Mouse (Mus musculus): ENCODE measurements around the gene 1700080O16Rik.

The 1700080O16Rik gene

DNA sequence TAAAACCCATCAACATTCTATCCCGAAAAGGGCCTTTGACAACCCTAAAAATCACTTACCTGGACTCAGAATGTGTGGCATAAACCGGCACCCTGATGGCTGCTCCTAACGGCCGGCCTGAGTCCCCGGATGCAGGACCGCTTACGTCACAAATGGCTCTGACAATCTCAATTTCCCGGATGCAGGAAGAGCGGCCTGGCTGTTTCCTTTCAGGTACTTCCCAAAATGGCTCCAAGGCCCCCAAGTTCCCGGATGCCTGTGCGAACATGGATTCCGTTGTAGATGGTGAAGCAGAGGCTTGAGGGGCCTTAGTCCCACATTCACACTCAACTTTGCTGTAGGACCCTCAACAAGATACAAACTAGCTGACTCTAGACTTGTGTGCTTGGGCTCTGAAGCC, at the start of gene 1700080O16Rik:
Gene 1700080O16Rik (minus strand): TSS at position 101 of the 400 bp plus-strand sequence.
- peak; percentile 2 for DNase-seq (ENCODE audit: low read depth, low spot score)

DNA sequence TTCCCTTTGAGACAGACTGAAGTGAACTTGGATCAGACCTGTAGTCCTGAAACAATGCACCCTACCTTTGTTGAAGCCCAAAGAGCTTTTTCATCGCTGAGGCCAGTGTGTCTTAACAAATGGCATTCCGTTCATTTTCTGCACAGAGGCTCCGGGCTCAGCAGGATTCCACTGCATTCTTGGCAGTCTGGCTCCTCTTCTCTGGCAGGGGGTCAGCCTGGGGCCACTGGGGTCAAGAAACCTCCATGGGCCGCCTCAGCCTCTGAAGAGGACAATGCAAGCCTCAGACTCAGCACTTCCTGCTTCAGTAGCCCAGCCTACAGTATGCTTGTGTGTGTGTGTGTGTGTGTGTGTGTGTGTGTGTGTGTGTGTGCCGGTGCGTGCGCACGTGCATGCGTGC, 45.1 kb upstream of the 1700080O16Rik start:
- DNase-seq (ENCODE audit: low read depth, low spot score), result peak; percentile 54

DNA sequence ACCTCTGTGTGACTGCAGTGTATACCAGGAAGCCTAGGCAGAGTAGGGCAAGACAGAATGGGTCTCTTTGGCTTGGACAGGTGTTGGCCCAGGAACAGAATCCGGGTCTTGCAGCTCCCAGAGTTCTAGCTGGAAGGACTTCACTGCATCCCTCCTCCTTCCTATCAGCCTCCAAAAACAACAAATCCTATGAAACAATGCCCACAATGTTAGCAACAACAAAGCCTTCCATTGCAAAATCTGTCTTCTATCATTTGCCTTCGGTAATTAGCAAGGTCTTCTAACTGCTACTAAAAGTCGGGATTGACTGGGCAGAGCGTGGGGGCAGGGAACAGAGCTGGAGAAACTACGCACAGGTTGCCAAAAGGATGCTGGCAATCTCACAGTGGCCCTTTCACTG, 27.5 kb upstream of the 1700080O16Rik start:
- DNase-seq (ENCODE audit: low read depth, low spot score), result no peak

DNA sequence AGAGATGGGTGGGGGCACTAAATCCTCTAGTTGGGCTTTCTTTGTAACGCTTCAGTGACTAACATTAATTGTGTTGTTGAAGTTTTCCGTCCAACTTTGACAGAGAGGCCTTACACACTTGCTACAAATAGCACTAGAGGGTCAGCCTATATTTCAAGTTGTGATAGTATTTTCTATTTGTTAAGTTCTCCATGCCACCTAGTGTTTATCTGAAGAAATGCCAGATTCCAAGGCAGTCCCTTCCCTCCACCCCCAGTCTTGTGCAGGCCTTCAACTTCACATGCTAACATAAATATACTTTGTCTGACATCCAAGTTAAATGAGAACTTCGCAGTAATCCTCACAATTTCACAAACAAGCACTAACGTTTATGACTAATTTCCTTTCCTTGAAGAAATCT, 26.9 kb upstream of the 1700080O16Rik start:
- no peak for DNase-seq (ENCODE audit: low read depth, low spot score)

DNA sequence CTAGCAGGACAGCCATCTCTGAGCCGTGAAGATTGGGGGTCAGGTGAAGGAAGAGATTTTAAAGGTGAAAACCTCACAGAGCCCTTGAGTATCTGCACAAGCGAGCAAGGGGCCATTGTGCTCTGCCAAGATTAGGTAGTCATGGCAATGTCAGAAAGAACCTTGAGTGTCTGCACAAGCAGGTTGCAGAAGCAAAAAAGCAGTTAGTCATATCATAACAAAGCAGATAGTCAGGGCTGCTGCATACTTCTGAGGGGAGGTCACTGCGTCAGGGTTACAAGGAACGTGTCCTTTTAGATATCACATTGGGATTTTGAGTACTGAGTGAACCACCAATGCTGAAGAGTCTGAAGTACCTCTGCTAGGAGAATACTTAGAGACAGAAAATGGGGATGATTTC, 3.8 kb upstream of the 1700080O16Rik start:
- DNase-seq (ENCODE audit: low read depth, low spot score), result no peak

DNA sequence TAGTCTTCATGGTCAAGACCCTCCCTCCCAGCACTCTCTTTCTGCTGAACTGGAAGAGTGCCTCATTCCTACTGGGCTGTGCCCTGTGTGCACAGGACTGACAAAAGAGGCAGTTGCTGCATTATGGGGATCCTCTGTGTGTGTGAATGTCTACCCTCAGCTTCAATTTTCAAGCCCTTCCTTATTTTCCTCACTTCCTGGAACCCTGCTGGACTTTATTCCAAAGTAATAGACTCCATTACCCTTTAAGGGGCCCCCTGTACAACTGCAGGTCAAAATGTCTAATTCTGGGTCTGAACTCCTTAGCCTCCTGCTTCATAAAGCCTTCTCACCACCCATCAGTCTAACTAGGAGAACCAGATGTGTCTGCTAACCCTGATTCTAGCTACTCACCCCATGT, 2.0 kb upstream of the 1700080O16Rik start:
- DNase-seq (ENCODE audit: low read depth, low spot score), result no peak

DNA sequence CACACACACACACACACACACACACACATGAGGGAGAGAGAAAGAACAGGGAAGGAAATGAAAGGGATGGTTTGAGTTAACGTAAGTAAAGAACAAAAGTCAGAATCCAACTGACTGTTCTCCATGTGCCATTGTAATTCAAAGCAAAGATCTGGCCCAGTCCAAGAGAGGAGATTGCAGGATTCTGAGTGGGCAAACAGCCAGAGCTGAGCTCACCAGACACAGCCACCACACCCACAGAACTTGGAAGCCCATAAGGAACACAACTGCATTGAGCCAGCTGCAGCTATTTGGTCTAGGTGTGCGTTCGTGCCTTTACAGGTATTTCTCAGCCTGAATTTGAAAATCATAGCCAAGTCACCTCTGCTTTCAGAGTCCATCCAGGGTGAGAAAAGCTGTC, 24.5 kb downstream of the 1700080O16Rik start:
- peak; percentile 15 for DNase-seq (ENCODE audit: low read depth, low spot score)

DNA sequence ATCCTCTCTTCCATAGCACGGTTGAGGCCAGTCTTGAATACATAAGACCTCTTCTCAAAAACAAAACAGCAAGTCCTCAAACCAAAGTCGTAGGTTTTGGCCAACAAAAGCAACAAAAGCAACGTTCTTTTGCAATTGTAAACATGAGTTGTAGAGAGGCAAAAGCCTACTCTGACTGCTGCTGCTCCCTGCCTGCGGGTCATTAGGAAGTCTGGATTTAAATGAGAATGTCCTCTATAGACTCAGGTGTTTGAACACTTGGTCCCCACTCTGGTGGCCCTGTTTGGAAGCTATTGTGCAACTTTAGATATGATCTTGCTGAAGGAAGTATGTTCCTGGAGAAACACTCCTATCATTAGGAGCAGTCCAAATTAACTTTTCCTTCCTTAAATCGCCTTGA, 34.5 kb downstream of the 1700080O16Rik start:
- DNase-seq (ENCODE audit: low read depth, low spot score), result peak; percentile 68

DNA sequence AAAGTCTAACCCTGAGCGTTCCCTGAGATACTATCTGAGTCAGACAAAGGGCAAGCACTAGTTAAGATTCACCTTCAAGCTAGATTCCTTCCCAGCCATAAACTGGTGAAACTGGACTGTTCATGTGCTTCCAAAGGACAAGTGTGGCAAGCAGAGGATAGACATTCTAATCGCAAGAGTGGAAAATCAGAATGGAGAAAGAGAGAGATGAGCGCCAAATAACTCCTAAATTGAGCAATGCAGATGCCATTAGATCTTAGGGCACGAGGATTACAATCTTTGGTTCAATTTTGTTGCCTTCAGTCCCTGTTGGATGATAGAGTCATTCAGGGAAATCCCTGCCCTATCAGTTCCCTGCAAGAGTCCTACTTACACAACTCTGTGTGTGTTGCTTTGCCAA, 53.5 kb downstream of the 1700080O16Rik start:
- no peak for DNase-seq (ENCODE audit: low read depth, low spot score)
